Mouse (Mus musculus): ENCODE measurements around the gene Sirt2. TPM values are rescaled to one million over a fixed set of nuclear protein-coding genes. Genes with fewer than 3 reads are reported as not detected.
A peak's percentile ranks its signal among the peaks of the same experiment; 100 is the strongest.

Gene Sirt2
- polyA plus RNA-seq, 1 experiment from 2014 or later, result 86.4 TPM

DNA sequence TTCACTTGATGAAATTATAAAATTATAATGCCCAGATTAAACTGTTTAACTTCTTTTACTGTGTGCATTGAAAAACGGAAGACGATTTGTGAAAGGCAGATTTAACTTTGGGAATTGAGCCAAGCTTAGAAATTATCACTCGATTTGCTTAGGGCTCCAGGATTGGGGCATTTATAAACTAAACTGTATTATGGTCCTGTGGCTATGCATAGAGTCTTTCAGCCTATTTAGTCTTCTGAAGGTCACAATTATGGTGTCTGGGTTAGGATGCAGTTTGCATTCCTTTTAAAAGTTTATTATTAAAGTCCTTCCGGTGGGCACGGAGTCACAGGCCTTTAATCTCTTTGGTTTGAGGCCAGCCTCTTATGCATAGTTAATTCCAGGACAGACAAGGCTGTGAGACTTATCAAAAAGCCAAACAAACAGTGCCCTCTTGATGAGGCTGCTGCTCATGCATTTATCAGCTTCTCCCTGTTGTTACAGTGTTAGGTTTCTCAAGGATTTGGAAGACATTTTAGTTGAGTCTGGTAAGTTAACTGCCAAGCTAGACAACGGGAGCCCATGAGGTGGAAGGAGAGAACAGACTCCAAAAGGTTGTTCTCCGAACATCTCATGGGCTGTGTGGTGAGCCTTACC, 45.2 kb downstream of the Sirt2 start:
- WGBS, result 17% methylated on average over 7 of the region's 7 CpGs
- Histone ChIP-seq H3K27me3 (replicated peaks) (no peaks in the 10 kb centered on the region), H3K4me3 (peak overlapping the region; percentile 88), H3K4me2 (replicated peaks) (peak overlapping the region; percentile 93), H3K4me1 (peaks cover 53% of the 10 kb centered on the region), H3K27ac (no peak overlapping the region), H3K9me3 (no peaks in the 10 kb centered on the region), H3K36me3 (peaks cover 49% of the 10 kb centered on the region), H3K9ac (peak overlapping the region; percentile 97)
- no peak for ATAC-seq (ENCODE audit: low FRiP score, low read depth)

DNA sequence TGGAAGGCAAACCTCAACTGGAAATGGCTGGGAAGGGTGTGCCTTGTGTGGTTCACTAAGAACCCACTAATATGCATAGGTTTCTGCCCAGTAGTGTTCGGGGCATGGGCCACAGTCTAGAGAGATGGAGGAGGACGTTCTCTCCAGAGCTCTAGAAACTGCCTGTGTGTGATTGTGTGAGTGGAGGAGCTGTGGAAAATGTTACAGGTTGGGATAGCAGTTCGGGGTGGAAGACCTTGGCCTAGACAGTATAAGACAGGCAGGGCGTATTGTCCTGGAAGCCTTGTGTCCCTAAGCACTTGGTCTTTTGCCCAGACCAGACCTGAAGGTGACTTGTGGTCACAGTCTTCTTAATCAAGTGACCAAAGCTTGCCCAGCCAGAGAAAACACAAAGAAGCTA, 45.9 kb downstream of the Sirt2 start:
- H3K4me1 ChIP-seq, result peaks cover 59% of the 10 kb centered on the region
- H3K9me3 ChIP-seq, result no peaks in the 10 kb centered on the region
- WGBS, result 80% methylated on average over 4 of the region's 4 CpGs
- peak overlapping the region; percentile 93 for H3K4me2 ChIP-seq (replicated peaks)
- H3K4me3 ChIP-seq, result peak overlapping the region; percentile 88
- H3K27ac ChIP-seq, result no peak overlapping the region
- peak overlapping the region; percentile 97 for H3K9ac ChIP-seq
- no peak for ATAC-seq (ENCODE audit: low FRiP score, low read depth)
- no peaks in the 10 kb centered on the region for H3K27me3 ChIP-seq (replicated peaks)
- peaks cover 56% of the 10 kb centered on the region for H3K36me3 ChIP-seq

DNA sequence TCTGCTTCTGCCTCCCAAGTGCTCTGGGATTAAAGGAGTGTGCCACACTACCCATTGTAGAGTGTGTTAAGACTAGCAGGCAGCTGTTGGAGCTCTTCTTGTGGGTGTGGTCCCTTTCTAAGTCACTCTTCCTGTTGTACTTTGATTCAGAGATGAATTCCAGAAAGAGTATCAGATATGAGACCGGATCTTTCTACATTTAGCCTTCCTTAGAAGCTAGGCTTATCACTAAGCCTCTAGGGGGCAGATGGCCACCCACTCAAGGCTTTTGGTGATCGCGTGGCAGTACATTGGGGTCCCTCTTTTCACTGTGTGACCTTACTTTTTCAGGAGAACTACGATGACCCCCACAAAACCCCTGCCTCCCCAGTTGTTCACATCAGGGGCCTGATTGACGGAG, 46.4 kb downstream of the Sirt2 start:
- H3K4me2 ChIP-seq (replicated peaks), result peak overlapping the region; percentile 93
- H3K36me3 ChIP-seq, result peaks cover 61% of the 10 kb centered on the region
- no peaks in the 10 kb centered on the region for H3K27me3 ChIP-seq (replicated peaks)
- ATAC-seq (ENCODE audit: low FRiP score, low read depth), result no peak
- H3K4me1 ChIP-seq, result peaks cover 60% of the 10 kb centered on the region
- H3K4me3 ChIP-seq, result peak overlapping the region; percentile 88
- no peak overlapping the region for H3K27ac ChIP-seq
- WGBS, result 89% methylated on average over 5 of the region's 5 CpGs
- no peaks in the 10 kb centered on the region for H3K9me3 ChIP-seq
- 0 out of 2 replicates have a peak overlapping the region, but pooled peaks have one; percentile 97 for H3K9ac ChIP-seq

DNA sequence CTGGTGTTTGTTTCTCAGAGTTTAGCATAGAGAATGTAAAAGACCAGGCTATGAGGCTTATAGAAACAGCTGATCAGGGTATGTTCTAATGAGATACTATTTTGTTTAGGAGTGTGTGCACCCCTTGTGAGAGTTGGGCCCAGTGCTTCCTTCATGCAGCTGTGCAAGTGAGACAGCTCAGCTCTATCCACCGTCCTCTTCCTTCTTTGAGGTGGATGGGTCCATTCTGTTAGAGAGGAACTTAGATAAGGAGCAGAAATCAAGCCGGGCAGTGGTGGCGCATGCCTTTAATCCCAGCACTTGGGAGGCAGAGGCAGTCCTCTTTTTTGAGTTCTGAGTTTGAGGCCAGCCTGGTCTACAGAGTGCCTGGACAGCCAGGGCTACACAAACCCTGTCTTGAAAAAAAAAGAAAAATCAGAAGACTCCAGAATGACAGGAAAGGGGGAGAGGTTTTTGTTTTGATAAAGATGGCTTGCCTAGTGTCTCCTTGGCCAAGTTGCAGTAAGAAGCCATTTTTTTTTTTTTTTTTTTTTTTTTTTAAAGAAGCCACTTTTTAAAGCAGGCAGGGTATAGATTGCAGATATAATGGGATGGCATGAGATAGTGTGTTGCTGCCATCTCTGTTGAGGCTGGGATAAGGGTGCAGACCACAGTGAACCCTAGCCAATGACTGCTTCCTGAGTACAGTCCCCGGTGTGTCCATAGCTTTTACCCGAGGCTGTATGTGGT, 47.9 kb downstream of the Sirt2 start:
- Histone ChIP-seq H3K4me2 (replicated peaks) (no peak overlapping the region), H3K9me3 (no peaks in the 10 kb centered on the region), H3K4me1 (peaks cover 66% of the 10 kb centered on the region), H3K9ac (no peak overlapping the region), H3K27ac (no peak overlapping the region), H3K27me3 (replicated peaks) (no peaks in the 10 kb centered on the region), H3K4me3 (no peak overlapping the region), H3K36me3 (peaks cover 75% of the 10 kb centered on the region)
- ATAC-seq (ENCODE audit: low FRiP score, low read depth), result no peak
- 91% methylated on average over 5 of the region's 5 CpGs for WGBS

DNA sequence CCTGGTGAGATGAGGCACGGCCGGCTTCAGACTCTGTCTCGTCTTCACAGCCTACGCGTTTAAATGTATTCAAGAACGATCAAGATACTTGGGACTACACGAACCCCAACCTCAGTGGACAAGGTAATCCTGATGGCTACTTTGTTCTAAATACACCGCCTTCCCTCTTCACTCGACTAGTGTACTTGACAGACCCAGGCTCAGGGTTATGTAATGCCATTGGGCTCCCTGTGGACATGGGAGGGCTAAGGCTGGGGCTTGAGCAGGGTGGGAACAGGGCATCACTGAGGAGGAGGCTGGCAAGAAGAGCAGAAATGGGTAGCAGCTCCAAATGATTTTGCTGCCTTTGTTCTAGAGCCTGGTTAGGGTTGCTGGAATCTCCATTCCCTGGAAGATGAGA, 48.7 kb downstream of the Sirt2 start:
- Histone ChIP-seq H3K9ac (no peak overlapping the region), H3K4me3 (no peak overlapping the region), H3K9me3 (no peaks in the 10 kb centered on the region), H3K27me3 (replicated peaks) (no peaks in the 10 kb centered on the region), H3K27ac (no peak overlapping the region; the same call in 1 of the 2 replicates), H3K4me2 (replicated peaks) (no peak overlapping the region), H3K4me1 (peaks cover 71% of the 10 kb centered on the region), H3K36me3 (peaks cover 82% of the 10 kb centered on the region)
- 93% methylated on average over 9 of the region's 9 CpGs for WGBS
- no peak for ATAC-seq (ENCODE audit: low FRiP score, low read depth)

DNA sequence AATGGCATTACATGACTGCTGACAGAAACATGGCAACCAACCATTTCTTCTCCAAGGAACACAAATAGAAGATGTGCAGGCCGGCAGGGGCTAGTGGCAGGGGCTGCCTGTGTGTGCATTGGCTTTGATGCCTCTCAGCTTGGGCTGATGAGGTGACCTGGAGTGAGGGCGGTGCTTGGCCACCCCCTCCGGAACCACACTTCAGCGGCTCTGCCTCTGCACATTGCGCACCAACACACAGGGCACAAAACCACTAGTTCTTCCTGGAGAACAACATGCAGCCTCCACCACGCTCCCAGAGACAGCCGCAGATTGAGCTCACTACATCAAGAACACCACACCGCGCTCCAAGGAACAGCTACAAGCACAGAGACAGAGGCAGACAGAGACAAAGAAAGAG, 49.7 kb downstream of the Sirt2 start:
- Histone ChIP-seq H3K9ac (peak overlapping the region; percentile 35; the same call in 1 of the 2 replicates), H3K27me3 (replicated peaks) (no peaks in the 10 kb centered on the region), H3K9me3 (no peaks in the 10 kb centered on the region), H3K27ac (no peak overlapping the region; the same call in 1 of the 2 replicates), H3K36me3 (peaks cover 92% of the 10 kb centered on the region), H3K4me3 (0 out of 2 replicates have a peak overlapping the region, but pooled peaks have one; percentile 3), H3K4me1 (peaks cover 78% of the 10 kb centered on the region), H3K4me2 (replicated peaks) (no peak overlapping the region)
- ATAC-seq (ENCODE audit: low FRiP score, low read depth), result no peak
- 88% methylated on average over 9 of the region's 9 CpGs for WGBS

DNA sequence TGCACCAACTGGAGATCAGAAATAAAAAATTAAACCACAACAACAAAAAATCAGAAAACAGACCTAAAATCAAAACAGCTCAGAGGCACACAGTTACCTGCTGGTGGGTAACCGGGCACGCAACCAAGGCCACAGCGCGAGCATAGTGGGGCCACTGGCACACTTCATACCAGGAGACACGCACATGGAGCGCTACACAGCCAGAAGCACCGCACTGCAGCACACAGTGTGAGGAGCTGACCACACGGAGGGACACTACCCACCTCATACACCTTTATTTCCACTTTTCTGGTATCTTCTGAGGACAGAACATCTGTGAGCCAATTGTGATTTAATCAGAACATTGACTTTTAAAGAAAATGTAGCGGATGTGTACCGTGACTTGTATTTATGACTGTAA, 50.4 kb downstream of the Sirt2 start:
- no peak overlapping the region for H3K4me2 ChIP-seq (replicated peaks)
- no peaks in the 10 kb centered on the region for H3K9me3 ChIP-seq
- no peak overlapping the region for H3K27ac ChIP-seq
- no peak for ATAC-seq (ENCODE audit: low FRiP score, low read depth)
- WGBS, result 94% methylated on average over 10 of the region's 10 CpGs
- H3K36me3 ChIP-seq, result peaks cover 96% of the 10 kb centered on the region
- no peak overlapping the region for H3K9ac ChIP-seq
- peaks cover 76% of the 10 kb centered on the region for H3K4me1 ChIP-seq
- H3K4me3 ChIP-seq, result no peak overlapping the region
- no peaks in the 10 kb centered on the region for H3K27me3 ChIP-seq (replicated peaks)

DNA sequence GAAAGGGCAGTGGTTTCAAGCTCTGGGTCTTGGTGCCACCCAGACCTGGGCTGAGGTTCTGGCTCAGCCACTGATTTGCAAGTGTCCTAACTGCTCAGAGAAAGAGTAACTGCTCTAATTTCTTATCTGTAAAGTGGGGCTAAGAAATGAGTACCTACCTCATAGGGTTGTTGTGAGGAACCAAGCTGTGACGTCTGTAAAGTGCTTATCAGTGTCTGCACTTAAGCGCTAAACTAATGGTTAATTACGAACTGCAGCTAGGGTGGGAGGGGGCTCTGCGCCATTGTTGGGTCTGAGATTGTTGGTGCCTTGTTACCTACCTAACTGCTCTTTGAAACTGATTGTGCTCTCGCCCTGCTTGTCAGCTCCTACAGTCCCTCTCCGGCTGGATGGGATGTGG, 51.0 kb downstream of the Sirt2 start:
- Histone ChIP-seq H3K27ac (no peak overlapping the region), H3K9me3 (no peaks in the 10 kb centered on the region), H3K4me1 (peaks cover 70% of the 10 kb centered on the region), H3K4me2 (replicated peaks) (peak overlapping the region; percentile 27), H3K4me3 (0 out of 2 replicates have a peak overlapping the region, but pooled peaks have one; percentile 5), H3K27me3 (replicated peaks) (no peaks in the 10 kb centered on the region), H3K36me3 (peaks cover 96% of the 10 kb centered on the region), H3K9ac (no peak overlapping the region)
- ATAC-seq (ENCODE audit: low FRiP score, low read depth), result no peak
- WGBS, result 71% methylated on average over 6 of the region's 6 CpGs

DNA sequence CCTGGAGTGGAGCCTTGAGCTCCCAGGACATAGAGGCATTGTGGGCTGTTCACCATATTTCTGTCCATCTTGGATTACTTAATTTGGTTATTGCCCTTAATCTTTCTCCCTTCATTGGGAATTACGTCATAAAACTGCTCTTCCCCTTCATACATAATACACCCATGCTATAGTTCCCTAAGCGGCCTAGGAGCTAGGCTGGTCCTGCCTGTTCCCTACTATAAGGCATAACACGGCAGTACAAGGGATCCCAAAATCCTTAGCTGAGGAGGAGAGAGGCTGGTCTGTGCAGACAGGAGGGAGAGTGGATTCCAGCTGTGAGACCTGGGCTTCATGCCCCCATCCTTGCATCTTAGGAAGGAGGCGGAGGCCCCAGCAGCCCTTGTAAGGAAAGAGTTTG, 51.4 kb downstream of the Sirt2 start:
- H3K36me3 ChIP-seq, result peaks cover 95% of the 10 kb centered on the region
- no peak for ATAC-seq (ENCODE audit: low FRiP score, low read depth)
- H3K4me3 ChIP-seq, result 0 out of 2 replicates have a peak overlapping the region, but pooled peaks have one; percentile 5
- no peaks in the 10 kb centered on the region for H3K27me3 ChIP-seq (replicated peaks)
- 0 out of 2 replicates have a peak overlapping the region, but pooled peaks have one; percentile 9 for H3K27ac ChIP-seq
- 0 out of 2 replicates have a peak overlapping the region, but pooled peaks have one; percentile 5 for H3K9ac ChIP-seq
- WGBS, result 78% methylated on average over 4 of the region's 4 CpGs
- peaks cover 66% of the 10 kb centered on the region for H3K4me1 ChIP-seq
- peak overlapping the region; percentile 27; the same call in 1 of the 2 replicates for H3K4me2 ChIP-seq (replicated peaks)
- no peaks in the 10 kb centered on the region for H3K9me3 ChIP-seq

DNA sequence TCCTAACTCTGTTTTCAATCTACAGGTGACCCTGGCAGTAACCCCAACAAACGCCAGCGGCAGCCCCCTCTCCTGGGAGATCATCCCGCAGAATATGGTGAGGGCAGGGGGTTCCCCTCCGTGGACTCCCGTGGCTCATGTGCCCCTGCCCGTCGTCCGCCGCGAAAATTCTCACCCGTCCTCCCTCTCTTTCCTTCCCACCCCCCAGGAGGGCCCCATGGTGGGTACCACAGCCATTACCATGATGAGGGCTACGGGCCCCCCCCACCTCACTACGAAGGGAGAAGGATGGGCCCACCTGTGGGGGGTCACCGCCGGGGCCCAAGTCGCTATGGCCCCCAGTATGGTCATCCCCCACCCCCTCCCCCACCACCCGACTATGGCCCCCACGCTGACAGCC, 51.9 kb downstream of the Sirt2 start:
- Histone ChIP-seq H3K9ac (0 out of 2 replicates have a peak overlapping the region, but pooled peaks have one; percentile 5), H3K9me3 (no peaks in the 10 kb centered on the region), H3K27ac (0 out of 2 replicates have a peak overlapping the region, but pooled peaks have one; percentile 9), H3K4me3 (no peak overlapping the region), H3K27me3 (replicated peaks) (no peaks in the 10 kb centered on the region), H3K4me2 (replicated peaks) (0 out of 2 replicates have a peak overlapping the region, but pooled peaks have one; percentile 27), H3K36me3 (peaks cover 92% of the 10 kb centered on the region), H3K4me1 (peaks cover 61% of the 10 kb centered on the region)
- WGBS, result 83% methylated on average over 18 of the region's 18 CpGs
- ATAC-seq (ENCODE audit: low FRiP score, low read depth), result no peak

DNA sequence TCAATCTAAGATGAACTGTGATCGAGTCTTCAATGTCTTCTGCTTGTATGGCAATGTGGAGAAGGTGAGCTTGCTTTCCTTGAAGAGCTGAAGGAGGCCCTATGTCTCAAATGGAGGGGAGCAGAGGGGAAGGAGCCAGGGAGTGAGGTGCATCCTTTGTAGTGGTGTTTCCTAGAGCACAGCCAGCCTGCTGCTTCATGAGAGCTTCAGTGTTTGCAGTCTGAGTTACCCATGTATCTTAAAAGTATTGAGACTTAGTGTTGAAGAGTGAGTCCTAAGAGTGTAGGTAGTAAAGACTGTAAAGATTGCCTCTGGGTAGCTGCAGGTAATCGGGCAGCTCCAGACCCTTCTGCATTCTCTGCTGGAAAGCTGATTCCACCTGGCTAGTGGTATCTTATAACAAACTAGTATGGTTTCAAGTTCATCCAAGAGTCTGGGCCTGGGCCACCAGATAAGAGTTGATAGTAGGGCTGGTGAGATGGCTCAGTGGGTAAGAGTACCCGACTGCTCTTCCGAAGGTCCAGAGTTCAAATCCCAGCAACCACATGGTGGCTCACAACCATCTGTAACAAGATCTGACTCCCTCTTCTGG, 52.4 kb downstream of the Sirt2 start:
- ATAC-seq (ENCODE audit: low FRiP score, low read depth), result no peak
- Histone ChIP-seq H3K9ac (no peak overlapping the region), H3K4me3 (no peak overlapping the region), H3K27me3 (replicated peaks) (no peaks in the 10 kb centered on the region), H3K9me3 (no peaks in the 10 kb centered on the region), H3K27ac (no peak overlapping the region), H3K4me2 (replicated peaks) (no peak overlapping the region), H3K4me1 (peaks cover 56% of the 10 kb centered on the region), H3K36me3 (peaks cover 87% of the 10 kb centered on the region)
- 88% methylated on average over 4 of the region's 4 CpGs for WGBS

DNA sequence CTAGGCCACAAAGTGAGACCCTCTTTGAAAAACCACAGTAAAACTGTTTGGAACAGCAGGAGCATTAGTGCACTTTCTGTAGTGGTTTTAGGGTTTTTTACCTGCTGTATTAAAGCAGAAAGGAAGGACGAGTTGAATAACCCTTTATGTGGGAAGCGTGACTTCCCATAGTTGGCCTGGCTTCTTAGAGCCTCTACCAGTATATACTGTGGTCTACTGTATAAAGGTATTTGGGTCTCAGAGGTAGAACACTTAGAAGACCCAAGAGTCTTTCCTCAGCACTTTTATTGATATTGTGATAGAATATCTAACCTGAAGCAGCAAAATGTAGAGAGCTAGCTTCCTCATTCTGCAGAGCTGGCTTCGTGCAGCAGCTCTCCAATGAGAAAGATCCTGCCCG, 53.0 kb downstream of the Sirt2 start:
- Histone ChIP-seq H3K9me3 (no peaks in the 10 kb centered on the region), H3K9ac (0 out of 2 replicates have a peak overlapping the region, but pooled peaks have one; percentile 1), H3K4me3 (no peak overlapping the region), H3K4me2 (replicated peaks) (no peak overlapping the region; the same call in 1 of the 2 replicates), H3K4me1 (peaks cover 53% of the 10 kb centered on the region), H3K27me3 (replicated peaks) (no peaks in the 10 kb centered on the region), H3K27ac (no peak overlapping the region), H3K36me3 (peaks cover 81% of the 10 kb centered on the region)
- 79% methylated on average over 4 of the region's 4 CpGs for WGBS
- ATAC-seq (ENCODE audit: low FRiP score, low read depth), result no peak

All from neural tube, embryonic 12.5 days (tissue).